ENCODE assay signal across 15 mouse cellular contexts in the genomic region with DNA sequence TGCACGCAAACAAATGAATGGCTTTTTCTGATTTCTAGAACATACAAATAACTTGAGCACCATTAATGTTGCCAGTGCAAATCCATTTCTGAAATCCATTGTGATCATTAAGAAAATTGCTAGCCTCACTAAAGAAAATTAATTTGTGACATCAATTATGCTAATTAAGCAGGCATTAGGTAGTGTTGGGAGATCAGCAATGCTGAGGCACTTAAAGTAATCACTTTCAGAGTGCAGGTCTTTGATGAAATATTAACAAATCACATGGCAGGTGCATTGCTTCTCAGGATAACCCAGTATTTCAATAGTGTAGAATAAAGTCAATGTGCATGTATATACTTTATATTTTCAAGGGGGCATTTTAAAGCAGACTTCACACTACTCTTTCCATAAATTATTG.
"Had no signal": no experiment of that assay in that cellular context is flagged by ENCODE, and none has a peak within 500 bp of the region (broad histone marks: within the 10 kb centered on the region; RNA-seq: fewer than 3 reads in every experiment).

No protein-coding gene starts in this region.

- H3K4me1 ChIP-seq: liver, embryonic 13.5 days had no signal

- DNase-seq: kidney, adult 2 months; kidney, postnatal 25 days; layer of hippocampus, postnatal 36 days; liver, embryonic 13.5 days; lung, embryonic 14.5 days; retina, postnatal 1 day; right cerebral cortex, postnatal 25 days; spleen, adult 18-20 months; thymus, adult 18-20 months; thymus, postnatal 36 days had no signal

- H3K27me3 ChIP-seq: liver, embryonic 13.5 days had no signal

- H3K4me3 ChIP-seq: left cerebral cortex, adult 2 months; liver, embryonic 13.5 days had no signal

- H3K27ac ChIP-seq: kidney, postnatal 0 days; left cerebral cortex, adult 2 months; liver, embryonic 13.5 days; macrophage had no signal

- ATAC-seq: intestine, postnatal 0 days; lung, postnatal 0 days had no signal

- H3K9me3 ChIP-seq: liver, embryonic 13.5 days had no signal

- H3K36me3 ChIP-seq: liver, embryonic 13.5 days had no signal

- H3K4me2 ChIP-seq: liver, embryonic 13.5 days; lung, embryonic 14.5 days had no signal

- H3K9ac ChIP-seq: liver, embryonic 13.5 days; lung, embryonic 14.5 days had no signal
